Mouse (Mus musculus): ENCODE data around the gene Dpp6.
A peak's percentile ranks its signal among the peaks of the same experiment; 100 is the strongest.

Gene Dpp6

DNA sequence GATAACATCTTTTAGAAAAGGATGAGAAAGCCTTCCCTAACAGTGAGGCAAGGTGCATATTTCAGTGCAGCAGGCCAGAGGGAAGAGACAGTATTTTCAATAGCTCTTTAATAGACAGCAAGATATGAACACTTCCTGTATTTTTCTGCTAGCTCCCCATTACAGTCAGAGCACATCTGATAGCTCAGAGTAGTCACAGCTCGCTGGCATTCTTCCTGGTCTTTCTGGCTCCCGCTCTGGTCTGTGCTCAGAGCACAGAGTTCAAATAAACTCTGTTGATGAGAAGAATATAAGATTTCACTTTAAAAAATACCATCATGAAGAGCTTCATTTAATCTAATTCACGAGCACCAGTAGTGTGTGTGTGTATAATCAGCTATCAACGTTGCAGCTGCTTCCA is 249.8 kb downstream of the Dpp6 start:
- DNase-seq: no peak

DNA sequence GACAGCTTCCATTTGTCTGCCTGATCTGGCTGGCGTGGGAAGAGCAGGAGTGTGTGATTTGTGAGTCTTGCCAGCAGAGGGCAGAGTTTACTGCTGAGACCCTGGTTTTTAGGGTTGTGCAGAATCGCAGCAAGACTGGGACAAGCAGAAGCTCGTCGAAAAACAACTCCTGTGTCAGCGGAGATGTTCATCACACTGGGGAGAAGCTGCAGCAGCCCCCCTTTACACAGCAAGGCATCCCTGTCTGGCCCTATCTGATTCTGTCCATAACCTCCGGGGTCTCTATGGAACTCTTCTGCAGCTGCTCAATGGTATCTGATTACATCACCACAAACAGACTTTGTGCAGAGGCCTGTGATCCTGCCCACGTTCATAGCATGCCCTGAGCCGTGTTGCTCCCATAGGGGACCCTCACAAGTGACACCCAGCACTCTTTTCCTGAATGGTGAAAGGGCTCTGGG is 258.2 kb downstream of the Dpp6 start:
- DNase-seq: peak; percentile 67

DNA sequence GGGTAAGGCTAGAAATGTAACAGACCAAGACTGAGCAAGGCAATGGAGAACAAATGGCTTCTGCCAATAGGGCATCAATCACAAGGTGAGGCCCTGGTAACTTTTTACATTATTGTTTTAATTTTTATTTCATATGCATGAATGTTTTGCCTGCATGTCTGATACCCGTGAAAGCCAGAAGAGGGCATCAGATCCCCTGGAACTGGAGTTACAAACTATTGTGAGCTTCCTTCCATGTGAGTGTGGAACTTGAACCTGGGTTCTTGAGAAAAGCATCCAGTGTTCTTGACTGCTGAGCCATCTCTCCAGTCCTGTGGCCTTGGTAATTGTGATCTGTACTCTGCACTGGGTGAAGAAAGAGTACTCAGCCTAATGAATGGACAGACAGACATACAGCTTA is 259.0 kb downstream of the Dpp6 start:
- no peak for DNase-seq

DNA sequence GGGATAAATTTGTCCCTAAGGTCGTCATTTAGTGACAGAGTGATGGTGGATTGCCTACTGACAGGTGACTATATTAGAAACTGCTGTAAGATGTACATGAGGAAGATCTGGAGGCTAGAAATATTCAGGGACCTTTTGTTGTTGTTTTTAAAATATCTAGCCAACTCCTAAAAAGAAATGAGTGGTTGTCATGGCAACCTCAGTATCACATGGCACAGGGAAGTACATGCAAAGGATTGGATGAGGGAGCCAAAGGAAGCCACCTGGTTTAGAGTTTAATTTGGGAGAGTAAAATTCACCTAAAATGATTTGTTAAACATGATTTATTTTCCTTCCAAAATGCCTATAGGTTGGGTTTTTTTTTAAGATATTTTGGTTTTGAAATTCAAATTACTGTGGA is 260.8 kb downstream of the Dpp6 start:
- no peak for DNase-seq

DNA sequence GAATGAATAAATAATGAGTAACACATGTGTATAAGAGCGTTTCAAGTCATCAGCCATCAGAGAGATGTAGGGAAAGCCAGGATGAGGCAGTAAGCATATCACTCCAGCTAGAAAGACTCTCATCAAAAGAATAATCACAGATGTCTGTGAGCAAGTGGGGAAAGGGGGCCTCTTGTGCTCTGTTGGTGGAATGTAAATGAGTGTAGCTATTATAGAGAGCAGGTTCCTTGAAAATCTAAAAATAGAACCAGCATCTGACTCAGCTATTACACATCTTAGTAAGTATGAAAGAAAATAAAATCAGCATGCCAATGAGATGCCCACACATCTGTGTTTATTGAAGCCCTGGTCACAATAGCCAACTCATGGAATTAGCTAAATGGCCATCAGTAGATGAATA is 264.3 kb downstream of the Dpp6 start:
- DNase-seq: no peak

DNA sequence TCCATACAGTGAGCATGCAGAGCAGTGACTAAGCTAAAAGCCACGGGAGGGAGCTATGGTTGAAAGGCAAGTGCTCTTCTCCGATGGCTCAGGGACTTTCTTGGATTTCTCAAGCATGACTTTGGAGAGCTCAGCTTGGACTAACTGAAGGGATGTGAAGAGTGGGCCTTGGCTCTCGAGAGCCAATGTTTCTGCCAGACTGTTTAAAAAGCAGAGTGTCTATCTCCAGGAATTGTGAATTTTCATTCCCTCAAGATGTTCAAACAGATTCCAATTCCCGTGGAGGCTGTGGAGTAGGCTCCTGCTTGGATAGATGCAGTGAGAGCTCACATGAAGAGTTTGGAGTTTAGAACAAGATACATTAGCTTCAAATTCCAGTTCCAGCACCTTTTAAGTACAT is 266.8 kb downstream of the Dpp6 start:
- no peak for DNase-seq

DNA sequence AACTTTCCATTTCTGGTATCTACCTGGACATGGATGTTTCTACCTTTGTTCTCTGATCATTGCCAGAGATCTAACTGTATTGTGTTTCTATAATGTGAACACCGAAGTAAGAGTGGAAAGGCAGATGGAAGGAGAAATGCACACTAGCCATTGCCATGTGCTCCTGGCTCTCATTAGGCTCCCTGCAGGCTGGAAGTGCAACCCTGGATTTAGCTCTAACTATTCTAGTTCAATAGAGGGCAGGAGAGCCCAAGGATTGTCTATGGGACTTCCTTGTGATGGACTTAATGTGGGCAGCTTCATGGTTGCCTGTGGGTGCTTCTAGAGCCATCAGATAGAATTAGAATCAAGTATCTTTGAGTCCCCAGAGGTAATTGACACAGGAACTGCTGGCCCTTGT is 291.2 kb downstream of the Dpp6 start:
- no peak for DNase-seq

DNA sequence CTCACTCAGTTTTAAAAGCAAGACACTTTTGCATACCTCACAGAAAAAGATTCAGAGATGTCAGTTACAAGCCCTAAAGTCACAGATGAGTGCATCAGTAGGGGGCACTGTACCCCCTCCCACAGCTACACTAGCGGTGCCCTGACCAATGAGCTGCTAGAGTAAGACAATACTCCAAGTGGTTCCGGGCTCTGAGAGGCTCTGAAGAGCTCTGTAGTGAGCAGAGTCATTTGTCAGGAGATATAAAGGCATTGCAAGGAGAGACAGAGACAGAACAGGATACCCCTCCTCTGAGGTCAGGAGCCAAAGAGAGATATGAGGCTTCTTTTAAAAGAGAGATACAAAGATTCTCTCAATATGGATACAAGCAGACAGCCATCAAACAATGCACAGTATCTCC is 305.5 kb downstream of the Dpp6 start:
- DNase-seq: no peak

DNA sequence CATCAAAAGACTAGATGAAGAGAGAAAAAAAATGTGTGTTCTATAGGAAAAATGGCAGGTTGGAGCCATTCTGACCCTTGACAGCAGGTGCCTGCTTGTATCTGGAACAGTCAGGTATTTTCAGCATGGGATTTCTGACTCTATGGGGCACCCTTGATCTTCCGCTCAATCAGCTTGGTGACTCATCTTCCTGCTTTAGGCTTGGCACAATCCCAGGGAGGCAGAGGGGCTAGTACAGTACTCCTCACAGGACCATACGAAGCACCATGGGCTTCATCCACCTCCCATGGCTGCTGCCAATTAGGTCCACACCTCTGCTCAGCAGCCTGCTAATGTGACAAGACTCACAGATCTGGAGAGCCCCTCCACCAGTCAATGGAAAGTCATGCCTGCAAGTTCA is 305.9 kb downstream of the Dpp6 start:
- no peak for DNase-seq

DNA sequence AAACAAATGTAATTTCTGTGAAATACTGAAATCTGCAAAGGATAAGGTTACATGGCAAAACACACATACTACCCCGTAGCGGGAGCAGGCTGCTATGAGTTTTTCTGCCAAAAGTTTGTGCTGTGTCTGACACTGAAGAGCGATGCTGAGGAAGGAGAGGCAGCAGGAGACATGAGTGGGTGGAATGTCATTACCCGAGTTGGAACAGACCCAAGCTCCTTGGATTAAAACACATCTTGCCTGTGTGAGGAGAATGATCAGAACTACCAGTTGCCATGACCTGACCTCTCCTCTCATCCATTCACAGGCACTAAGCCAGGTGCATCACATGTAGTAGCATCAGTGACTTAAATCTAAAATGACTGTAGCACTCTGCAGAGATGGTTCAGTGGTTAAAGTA is 309.0 kb downstream of the Dpp6 start:
- no peak for DNase-seq

DNA sequence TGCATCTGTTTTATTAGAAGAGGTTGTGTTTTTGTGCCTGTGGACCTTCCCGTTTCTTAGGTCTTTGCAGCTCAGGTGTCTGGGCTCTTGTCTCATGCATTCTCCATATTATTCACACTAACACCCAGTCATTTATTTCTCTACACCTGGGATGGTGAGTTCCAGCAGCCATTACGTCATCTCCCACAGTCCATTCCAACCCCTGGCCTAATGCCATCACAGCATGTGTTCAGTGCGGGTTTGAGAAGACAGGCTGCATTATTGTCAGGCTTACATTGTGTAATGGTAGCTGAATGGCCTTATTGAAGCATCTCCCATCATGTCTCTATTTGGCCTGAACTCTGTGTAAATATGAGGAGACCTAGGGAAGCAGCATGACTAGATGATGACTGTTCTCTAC is 316.2 kb downstream of the Dpp6 start:
- DNase-seq: no peak

DNA sequence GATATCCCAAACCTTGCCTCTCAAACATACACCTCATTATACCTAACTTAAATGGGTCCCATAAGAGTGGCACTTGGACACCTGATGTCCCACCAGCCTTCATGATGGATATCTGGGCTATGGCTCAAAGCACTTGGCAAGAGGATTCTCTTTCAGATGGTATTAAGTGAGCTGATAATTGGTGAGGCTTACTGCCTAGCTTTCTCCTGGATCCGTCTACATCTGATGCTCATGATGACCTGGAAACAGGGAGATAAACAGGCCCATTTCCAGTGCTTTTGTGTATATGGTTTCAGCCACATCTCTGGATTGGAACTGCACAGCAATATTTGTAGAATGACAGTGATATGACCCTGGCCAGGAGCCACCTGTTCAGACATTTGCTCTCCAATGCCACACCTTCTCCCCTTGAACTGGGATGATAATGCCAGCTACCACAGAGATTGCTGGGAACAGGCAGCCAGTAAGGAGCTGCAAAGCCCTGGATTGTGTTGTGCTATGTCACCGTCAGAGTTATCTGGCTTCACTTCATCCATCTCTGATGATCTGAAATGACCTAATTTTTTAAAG is 317.5 kb downstream of the Dpp6 start:
- DNase-seq: no peak

DNA sequence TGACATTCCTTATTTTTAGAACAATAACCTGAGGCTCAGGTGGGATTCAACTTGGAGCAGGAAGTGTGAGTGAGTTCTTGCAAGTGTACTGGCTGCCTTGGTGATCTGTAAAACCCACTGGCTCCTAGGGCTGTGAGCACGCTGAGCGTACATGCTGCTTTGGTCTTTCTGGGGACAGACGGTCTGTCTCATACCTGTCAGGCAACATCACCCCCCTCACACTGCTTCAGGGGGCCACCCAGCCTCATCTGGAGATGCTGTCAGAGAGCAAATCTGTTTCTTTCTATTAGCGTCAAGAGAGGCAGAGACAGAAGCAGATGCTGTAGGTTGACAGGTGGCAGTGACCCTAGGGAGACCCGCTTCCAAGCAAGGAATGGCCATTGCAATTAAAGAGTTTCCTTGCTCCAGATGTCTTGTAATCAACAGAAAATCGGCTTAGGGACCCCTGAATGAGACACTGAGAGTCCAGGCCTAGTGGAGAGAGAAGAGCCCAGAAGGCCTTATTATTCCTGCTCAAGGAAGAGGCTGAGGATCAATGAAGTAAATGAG is 330.5 kb downstream of the Dpp6 start:
- DNase-seq: no peak

DNA sequence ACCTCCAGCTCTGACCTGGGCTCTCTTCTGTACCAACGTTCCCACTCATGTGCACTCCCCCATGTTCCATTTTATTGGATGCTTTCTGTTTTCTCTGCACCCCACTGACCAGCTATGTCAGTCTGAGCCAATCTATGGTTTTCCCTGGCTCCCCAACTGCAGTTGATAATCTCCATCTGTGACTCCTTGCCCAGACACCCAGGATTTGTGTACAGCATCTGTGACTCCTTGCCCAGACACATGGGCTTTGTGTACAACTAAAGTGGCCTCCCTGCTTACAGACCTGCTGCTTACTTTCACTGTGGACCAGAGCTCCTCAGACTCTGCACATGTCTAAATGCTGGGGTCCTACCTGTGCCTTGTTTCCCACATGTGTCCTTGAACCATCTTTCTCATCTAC is 334.0 kb downstream of the Dpp6 start:
- no peak for DNase-seq

DNA sequence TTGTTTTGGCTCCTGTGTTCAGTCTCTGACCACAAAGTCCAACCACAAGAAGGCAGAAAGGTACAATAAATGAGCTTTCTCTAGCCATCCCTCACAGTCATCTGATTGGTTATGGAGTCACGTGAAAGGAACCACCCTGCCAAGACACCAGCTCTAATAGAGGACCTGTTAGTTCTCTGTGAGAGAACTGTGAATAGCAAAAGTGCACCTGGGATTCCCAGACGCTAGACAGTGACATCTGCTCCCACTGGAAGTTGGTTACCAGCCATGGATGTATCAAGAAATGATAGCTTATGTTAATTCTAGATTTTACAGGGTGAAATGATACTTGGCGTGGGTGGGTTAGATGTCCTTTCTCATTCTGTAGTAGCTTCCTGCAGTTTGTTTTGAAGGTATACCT is 338.7 kb downstream of the Dpp6 start:
- DNase-seq: no peak

DNA sequence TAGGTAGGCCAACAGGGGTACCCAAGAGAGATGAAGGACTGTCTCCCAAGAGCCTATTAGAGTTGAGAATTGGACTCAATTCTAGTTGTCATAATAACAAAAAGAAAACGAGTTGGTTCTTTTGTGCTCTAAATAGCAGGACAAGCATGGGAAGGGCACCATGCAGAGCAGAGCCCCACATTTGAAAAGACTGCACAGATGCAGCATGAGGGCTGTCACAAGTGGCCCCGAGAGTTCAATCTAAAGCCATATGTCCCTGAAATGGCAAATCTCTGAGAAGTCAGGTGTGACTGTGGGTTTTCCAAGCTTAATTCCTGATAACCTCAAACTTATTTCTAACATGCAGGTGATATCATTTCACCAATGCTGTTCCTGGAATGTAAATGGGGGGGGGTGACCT is 339.4 kb downstream of the Dpp6 start:
- DNase-seq: no peak

DNA sequence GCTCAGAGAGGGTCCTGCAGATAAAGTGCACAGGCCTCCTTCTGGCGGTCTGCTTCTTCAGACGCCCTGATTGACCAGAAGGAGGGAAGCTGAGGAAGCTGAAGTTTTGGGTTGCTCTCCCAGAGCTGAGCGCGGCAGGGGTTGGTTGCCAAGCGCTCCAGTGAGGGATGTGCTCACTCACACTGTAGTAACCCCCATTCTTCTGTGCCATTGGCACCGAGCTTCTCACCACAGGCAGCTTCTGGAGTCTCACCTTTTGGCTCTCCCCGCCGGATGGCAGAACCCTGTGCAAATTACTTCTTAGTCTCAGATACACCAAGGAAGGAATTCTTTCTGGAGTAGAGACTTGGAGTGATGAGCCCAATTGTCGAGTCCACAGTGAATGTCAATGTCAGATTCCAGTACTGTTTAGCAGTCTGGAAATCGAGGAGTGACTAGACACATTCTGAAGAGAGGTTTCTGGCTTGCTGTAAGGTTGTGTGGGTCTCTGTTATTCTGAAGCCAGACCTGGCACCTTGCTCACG is 344.2 kb downstream of the Dpp6 start:
- no peak for DNase-seq

DNA sequence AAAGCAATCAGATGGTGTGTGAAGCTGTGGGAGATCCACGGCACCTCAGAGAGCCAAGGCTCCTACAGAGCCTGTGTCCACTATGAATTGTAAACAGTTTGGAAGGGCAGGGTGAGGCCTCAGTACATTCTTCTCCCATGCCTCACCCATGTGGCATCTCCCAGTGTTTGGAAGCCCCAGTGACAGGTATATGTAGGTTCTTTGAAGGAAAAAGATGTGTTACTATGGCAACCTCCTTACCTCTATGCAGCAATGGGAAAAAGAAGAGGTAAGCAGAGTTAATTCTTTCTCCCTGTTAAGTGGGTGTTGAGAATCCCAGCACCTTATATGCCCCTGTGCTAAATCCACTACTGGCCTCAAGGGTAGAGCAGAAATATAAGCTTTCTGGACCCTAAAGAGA is 351.5 kb downstream of the Dpp6 start:
- DNase-seq: no peak

DNA sequence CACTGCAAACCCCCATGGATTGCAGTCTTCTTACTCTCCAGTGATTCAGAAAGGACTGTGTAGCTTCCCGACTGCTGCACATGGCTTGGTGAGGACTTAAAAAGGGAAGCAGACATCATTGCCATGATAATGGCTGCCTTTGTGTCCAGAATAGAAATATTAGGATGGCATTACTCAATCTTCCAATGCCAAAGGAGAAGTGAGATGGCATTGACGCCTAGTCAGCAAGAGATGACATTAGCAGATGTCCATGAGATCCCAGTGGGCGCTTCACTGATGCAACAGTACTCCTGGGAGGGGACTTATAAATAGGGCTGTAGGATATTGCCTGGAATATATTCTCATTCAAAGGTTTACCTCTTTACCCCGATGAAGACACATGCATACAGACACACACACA is 368.0 kb downstream of the Dpp6 start:
- DNase-seq: no peak

DNA sequence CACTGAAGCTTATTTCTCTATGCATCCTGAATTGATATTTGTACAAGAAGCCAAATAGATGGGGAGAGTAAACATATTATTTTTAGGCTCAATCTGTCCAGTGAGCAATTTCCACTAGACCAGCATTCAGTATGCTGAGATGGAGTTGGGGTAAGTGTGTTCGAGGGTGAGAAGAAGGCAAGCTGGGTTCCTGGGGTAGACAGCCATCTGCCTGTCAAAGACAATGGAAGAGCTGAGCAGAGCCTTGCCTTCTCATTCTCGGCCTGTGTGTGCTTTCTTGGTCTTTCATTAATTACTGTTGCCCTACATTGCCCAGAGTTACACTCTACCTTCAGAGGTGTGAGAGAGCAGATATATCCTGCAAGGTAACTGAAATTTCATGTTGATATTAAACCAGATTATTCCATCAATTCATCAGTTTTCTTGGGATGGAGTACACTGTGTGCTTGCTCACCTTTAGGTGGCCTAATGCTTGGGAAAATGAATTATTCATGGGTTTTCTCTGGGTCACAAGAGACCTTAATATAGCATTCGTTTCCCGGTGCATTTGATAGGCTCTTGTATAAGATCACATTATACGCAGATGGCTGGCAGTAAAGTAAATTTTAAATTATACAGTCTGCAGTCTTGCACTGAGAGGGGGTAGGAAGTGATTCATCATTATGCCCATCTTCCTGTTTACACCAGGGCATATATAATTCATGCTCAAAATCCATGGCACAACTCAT is 374.4 kb downstream of the Dpp6 start:
- DNase-seq: no peak

DNA sequence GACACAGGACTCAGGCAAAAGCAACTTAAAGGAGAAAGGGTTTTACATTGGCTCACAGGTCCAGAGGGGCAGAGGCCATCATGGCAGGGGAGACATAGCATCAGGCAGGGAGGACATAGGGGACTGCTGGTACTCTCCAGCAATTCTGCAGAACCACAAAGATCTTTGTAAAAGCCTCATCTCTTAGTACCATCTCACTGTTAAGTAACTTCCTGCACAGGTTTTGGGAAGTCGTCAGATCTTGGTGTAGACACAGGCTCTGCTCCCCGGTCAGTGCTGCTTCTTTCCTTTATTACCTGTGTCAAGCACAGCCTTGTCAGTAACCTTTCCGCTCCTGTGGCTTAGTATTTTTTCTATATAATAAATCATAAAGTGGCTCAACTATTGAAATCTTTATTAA is 377.2 kb downstream of the Dpp6 start:
- no peak for DNase-seq

DNA sequence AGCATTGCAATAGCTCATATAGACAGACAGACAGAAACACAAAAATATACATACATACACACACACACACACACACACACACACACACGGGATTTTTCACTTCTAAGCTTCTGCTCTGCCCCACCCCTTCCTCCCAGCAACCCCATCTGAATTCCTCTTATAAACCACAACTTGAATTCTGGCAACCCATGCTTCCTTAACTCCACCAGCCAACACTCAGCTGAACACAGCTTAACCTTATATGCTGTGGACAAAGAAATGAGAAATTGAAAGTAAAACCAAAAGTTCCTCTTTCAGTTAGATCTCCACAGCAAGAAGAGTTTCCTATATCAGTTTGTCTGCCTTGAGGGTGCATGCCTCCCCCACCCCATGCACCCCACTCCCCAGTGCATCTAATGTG is 378.0 kb downstream of the Dpp6 start:
- DNase-seq: no peak

DNA sequence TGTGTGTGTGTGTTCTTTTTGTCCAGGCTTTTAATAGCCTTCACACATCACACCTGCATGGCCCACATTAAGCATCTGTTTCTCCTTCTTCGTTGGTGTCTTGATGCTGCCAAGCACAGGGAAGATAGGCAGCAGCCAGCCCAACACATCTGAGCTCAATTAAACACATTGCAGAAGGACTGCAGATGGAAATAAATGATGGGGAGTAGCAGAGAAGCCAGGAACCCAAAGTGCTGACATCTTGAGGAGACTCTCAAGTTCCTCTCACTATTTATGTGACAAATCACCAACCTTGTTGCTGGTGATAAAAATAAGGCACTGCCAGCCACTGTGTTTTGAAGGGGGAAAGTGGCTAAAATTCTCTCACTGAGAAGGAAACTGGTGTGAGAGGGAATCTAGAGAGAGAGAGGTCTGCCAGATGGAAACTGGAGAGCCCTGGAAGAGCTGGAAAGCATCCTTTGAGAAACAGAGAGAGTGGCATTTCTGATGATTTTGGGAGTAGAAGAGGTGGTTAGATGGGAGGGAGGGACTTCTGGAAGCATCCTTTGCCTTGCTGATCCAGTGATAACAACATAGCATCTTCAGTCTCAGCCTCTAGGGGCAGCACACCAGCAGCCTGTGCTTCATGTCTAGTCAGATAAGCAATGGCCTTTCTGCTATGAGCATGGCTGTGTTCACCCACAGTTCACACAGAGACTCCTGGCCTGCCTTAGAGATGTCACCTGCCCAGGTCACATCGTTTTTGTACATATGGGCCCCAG is 383.8 kb downstream of the Dpp6 start:
- peak; percentile 23 for DNase-seq

DNA sequence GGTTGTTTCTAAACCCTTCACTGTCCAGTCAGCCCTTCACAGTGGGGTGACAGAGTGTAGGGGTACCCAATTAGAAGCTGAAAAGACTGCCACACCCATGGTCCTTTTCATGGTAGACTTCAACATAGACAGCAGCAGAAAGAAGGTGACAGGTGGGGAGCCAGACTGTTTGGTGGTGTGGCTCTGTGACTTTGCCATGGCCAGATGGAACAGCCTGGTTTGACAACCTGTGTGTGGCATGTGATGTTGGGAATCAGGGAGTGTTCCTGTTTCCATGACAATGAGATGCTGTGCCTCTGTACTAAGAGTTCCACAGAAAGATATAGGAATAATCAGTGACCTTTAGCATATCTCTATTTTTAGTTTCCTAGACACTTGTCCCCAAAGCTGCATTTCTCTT is 386.1 kb downstream of the Dpp6 start:
- DNase-seq: no peak

Measured in right cerebral cortex, postnatal 25 days (tissue).